Mouse (Mus musculus) cerebellum, adult 2 months (tissue): ENCODE measurements around the gene Cstf1.

Experiments used
- CTCF ChIP-seq: fragments of 200-500 bp; IDR thresholded peaks from 2 replicates; pipeline ENCODE4 v1.5.1; 2011; ENCODE audit warnings: low read depth, mild to moderate bottlenecking, control low read depth, low read length, moderate library complexity, borderline replicate concordance; ENCODE audit not compliant: insufficient read depth
- POLR2A ChIP-seq: fragments of 200-500 bp; IDR thresholded peaks from 2 replicates; pipeline ENCODE4 v1.6.1; 2011; ENCODE audit warnings: low read length, control low read depth, borderline replicate concordance; ENCODE audit not compliant: insufficient read depth

- TF ChIP-seq CTCF, result no peak
- TF ChIP-seq POLR2A, result no peak
These were observed 24.2 kb upstream of the Cstf1 start for GRCm38 (mm10) chr2:172346034-172346929.
